Mouse (Mus musculus) cerebellum, adult 11-12 months (tissue): ENCODE measurements around the gene Spata21.
"Not testable (repeated sequence)": the region's sequence is repeated elsewhere in the genome, so short reads cannot be mapped to it uniquely, and the experiment has no call there.

Experiments used
- DNase-seq: peaks from one replicate; pipeline ENCODE4 v3.0.0; 2022

Spata21 gene

DNA sequence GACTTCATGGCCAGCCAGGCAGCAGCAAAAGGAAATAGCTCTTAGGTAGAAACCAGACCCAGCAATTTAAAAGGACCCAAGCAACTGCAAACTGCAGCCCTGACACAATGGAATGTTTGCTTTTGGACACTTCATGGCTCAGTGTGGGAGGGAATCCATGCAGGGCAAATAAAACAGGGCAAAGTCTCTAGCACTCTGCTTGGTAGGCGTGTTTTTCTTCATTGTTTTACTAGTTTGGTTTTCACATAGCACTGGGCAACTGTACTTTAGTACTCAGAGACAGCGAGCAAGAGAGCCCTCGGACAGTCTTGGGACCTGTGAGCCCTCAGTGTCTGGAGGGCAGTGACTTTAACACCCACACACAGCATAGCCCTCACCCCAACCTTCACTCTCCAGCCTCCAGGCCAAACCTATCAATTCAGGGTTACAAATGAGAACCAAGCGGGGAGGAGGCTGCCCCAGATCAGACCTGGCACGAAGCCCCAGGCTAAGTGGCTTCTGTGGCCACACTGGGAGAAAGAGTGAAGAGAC, 43.5 kb downstream of the Spata21 start:
- DNase-seq, result peak; percentile 12

- DNase-seq, result no peak
Observed at GRCm38 (mm10) chr4:141132191-141132590, 44.1 kb downstream of the Spata21 start.

GRCm38 (mm10) chr4:141133227-141133626, 45.1 kb downstream of the Spata21 start:
- DNase-seq, result no peak

DNA sequence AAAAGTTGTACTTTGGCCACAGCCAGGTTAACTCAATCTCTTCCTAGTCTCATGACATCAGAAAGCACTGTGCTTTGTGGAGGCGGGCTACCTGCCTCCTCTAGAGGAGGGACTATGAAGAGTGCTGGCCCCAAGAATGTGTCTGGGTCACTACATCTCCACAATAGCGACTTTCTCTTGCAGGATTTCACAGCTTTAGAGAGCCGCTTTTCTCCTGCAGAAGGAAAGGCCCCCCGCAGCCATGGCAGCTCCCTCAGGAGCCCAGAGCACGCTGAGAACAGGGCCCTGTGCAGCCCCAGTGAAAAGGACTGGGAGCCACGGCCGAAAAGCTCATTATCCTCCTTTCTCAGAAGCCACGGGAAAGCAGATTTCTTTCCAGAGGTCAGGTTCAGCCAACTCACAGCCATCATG, 45.9 kb downstream of the Spata21 start:
- no peak for DNase-seq

DNA sequence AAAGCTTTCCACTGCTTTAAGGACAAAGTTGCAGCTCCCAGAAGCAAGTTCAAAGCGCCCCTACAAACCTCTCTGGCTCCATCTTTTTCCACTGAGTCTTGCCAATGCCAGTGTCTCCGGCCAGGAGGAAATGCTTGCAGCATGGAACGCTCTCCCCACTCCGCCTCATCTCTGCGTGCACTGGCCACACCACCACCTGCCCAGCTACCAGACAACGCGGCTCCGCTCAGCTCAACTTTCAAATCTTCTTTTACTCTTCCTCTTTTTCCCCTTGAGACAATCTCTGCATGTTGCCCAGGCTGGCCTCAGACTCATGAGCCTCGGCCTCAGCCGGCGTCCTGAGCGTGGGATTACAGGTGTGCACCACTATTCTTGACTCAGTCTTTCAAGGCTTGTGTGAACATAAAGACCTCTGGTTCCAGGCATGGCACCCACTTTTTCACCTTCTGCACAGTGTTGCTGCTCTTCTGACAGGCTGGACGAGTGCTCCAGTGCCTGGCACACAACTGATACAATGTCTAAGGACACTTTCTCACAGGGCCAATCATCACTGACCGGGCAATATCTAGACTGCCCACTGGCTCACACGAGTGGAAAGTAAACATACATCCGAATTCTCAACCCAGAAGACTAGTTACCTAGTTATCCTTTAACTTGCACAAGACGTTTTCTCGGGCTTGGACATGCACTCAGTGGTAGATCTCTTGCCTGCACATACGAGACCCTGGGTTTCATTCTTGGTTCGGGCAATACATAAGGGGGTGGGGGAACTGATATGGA, 46.8 kb downstream of the Spata21 start:
- DNase-seq, result no peak

DNA sequence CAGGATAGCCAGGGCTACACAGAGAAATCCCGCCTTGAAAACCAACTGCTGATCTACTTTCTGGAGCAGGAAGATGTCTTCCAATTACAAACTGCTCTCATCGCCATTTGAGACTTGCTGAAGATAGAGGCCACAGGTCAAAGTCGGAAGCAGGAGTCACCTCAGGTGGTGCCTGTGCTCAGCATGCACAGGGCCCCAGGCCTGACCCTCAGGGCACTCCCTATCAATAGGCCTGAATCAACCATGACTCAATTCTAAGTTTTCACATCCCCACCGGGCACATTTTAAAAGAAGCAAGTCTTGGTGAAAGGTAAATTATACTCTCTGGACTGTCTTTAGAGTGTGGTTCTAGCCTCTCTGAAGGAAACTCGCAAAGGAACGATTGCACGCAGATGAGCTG, 48.0 kb downstream of the Spata21 start:
- DNase-seq, result no peak

DNA sequence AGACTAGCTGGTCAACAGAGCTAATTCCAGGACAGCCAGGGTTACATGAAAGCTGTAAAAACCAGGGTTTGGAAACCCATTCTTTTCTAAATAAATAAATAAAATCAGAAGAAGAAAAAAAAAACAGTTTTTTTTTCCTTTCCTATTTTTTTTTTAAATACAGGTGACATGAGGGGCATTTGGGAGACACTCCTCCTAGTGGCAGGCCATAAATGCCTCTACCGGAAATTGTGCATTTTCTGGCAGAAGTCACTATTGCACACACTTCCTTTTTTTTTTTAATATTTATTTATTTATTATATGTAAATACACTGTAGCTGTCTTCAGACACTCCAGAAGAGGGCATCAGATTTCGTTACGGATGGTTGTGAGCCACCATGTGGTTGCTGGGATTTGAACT, 49.6 kb downstream of the Spata21 start:
- peak; percentile 11 for DNase-seq

- no peak for DNase-seq
Observed at GRCm38 (mm10) chr4:141138425-141139115, 50.4 kb downstream of the Spata21 start.

DNA sequence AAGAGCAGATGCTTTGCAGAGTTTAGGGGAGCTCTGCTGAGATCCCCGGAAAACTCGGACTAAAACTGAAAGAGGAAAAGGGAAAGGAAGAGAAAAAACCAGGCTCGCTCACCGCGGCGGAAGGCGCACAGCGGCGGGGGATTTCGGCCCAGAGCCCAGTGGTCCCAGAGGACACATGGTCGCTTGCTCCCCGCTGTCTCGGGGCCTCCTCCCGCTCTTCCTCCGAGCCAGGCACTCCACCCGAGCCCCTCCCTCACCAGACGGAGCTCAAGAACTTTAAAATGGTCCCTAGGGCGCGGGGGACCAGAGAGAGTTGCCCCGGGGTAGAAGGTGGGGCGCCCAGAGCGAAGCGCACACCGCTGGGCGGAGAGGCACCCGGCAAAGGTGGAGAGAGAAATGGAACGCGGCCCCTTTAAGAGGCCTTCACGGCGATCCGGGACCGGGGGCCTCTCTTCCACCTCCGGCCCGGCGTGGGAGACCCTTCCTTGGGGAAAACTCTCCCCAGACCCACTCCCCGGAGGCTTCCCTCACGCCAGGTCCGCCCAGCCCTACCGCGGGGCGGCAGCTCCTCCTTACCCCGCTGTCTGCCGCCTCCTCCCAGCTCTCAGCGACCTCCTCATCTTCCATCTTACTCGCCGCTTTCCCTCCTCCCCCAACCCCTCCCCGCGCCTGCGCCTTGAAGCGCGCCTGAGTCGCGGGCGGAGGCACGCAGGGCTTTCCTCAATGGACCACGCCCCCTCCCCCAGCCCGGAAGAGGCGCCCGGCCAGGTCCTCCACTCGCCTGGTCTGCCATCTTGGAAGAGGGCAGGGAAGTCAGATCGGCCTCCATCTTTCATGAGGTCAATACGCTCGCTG, 51.2 kb downstream of the Spata21 start, which contains the start of gene Szrd1:
Gene Szrd1 (minus strand): TSS at position 660 of the 855 bp plus-strand sequence.
- DNase-seq, result peak; percentile 99

DNA sequence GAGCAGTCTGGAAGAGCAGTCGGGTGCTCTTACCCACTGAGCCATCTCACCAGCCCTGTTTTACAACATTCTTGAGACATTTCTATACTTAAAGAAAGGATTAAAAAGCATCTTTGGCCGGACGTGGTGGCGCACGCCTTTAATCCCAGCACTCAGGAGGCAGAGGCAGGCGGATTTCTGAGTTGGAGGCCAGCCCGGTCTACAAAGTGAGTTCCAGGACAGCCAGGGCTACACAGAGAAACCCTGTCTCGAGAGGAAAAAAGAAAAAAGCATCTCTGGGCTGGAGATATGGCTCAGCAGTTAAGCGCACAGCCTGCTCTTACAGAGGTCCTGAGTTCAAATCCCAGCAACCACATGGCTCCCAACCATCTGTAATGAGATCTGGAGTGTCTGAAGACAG, 52.2 kb downstream of the Spata21 start:
- not testable (repeated sequence) for DNase-seq

GRCm38 (mm10) chr4:141140967-141141366, 52.8 kb downstream of the Spata21 start:
- peak; percentile 44 for DNase-seq

- peak; percentile 71 for DNase-seq
Observed at GRCm38 (mm10) chr4:141142285-141142811, 54.2 kb downstream of the Spata21 start.

DNA sequence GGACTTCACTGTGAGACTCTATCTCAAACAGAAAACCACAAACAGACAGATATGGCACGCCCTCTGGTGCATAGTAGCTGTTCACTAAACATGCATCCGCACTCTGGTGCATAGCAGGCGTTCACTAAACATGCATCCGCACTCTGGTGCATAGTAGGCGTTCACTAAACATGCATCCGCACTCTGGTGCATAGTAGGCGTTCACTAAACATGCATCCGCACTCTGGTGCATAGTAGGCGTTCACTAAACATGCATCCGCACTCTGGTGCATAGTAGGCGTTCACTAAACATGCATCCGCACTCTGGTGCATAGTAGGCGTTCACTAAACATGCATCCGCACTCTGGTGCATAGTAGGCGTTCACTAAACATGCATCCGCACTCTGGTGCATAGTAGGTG, 57.0 kb downstream of the Spata21 start:
- not testable (repeated sequence) for DNase-seq

- no peak for DNase-seq
Observed at GRCm38 (mm10) chr4:141146491-141147033, 58.4 kb downstream of the Spata21 start.

DNA sequence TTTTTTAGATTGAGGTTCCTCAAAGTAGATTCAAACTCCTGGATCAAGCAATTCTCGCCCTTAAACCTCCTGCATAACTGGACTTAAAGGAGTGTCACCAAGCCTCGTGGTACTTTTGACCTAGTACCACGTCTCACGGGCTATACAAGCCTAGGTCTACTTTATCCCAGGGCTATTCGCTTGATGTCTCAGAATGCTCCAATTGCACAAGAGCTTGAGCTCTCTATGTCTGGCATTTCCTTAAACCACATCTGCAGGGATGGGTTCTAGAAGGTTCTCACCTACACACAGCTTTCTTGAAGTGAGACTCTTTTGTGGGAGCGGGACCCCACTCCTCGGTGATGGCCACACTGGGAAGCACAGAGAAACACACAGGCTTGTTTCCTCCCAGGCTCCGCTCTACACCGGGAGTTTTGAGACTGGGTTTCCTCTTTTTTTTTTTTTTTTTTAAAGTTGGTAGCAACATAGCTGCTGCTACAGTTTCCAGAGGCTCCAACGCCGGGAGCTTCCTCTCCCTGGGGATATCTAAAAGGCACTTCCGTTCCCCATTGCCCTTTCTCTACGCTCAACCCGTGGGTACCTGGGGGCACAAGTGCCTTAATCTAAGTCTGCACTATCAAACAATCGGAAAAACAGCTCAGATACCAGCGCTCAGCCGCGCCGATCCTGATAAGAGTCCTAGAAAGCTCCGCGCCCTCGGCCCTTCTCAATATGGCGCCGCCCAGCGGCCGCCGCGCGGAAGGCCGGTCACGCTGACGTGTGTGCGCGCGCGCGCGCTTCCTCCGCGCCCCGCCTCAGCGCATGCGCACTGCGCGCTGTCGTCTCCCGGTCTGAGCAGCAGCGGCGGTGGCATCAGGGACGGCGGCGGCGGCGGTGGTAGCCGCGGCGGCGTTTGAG, 59.2 kb downstream of the Spata21 start, which contains the start of gene Fbxo42:
Gene Fbxo42 (plus strand): TSS at position 802 of the 897 bp plus-strand sequence.
- peak; percentile 93 for DNase-seq

GRCm38 (mm10) chr4:141148009-141148801, 60.1 kb downstream of the Spata21 start:
- peak; percentile 56 for DNase-seq

DNA sequence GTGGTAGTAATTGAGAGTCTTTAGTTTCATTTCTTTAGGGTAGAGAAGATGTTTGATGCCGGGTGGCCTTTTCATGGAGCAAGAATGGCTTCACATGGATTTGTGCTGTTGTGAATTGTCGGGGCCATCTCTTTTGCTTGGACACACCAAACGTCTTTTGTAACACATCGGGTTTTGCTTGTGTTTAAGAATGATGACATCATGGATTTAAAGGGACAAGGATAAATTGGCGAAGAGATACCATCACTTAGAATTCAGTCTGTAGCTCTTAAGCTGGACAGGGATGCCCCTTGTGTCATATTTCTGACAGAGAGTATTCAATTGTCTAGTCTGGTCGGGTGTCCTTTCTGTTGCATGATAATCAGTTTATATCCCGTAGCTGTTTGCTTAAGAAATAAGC, 61.0 kb downstream of the Spata21 start:
- DNase-seq, result no peak

GRCm38 (mm10) chr4:141157485-141157884, 69.4 kb downstream of the Spata21 start:
- DNase-seq, result no peak

- no peak for DNase-seq
Observed at GRCm38 (mm10) chr4:141158609-141159008, 70.5 kb downstream of the Spata21 start.

- DNase-seq, result no peak
Observed at GRCm38 (mm10) chr4:141159093-141159492, 71.0 kb downstream of the Spata21 start.
